Mouse (Mus musculus): ENCODE measurements around the gene Cgnl1.

- TF ChIP-seq POLR2A (IDR thresholded peaks at IDR 0.05; ENCODE audit: low read depth, low read length) (no peak), CTCF (IDR thresholded peaks at IDR 0.05; ENCODE audit: extremely low read depth, insufficient read depth, insufficient read length, insufficient replicate concordance) (no peak)
These were observed 34.0 kb downstream of the Cgnl1 start for GRCm38 (mm10) chr9:71737257-71738023.

Measured in spleen, adult 2 months (tissue).